Mouse (Mus musculus) limb, embryonic 11.5 days (tissue): ENCODE data around the gene Enho. TPM values are rescaled to one million over a fixed set of nuclear protein-coding genes. Genes with fewer than 3 reads are reported as not detected.

ENCODE experiments used
- polyA plus RNA-seq: library from polyadenylated mRNA; unstranded; fragments of >200 nt; fragmentation: Nextera tagmentation; extraction: Ambion mirVana; gene quantifications from 2 replicates; pipeline ENCODE4 v1.2.1, GENCODE M21; 2014

Enho gene
- polyA plus RNA-seq, 1 experiment from 2014 or later: 20.8 TPM

Other genes with a start within 250 kb of the Enho start
- 7.4 and 10.7 TPM in 2 replicates for gene Kif24, start 175.4 kb downstream of the Enho start, polyA plus RNA-seq
- gene Nudt2, start 175.2 kb downstream of the Enho start, polyA plus RNA-seq: 53.3 and 55.8 TPM in 2 replicates
- 3.9 and 4.2 TPM in 2 replicates for gene AI464131, start 137.2 kb downstream of the Enho start, polyA plus RNA-seq
- 3.2 and 3.8 TPM in 2 replicates for gene 1110017D15Rik, start 123.0 kb downstream of the Enho start, polyA plus RNA-seq
- 1.2 and 2.0 TPM in 2 replicates for gene Fam219a, start 70.8 kb downstream of the Enho start, polyA plus RNA-seq
- gene Dnaic1, start 70.5 kb downstream of the Enho start, polyA plus RNA-seq: 0.74 and 1.1 TPM in 2 replicates
- gene Cntfr, start 56.8 kb upstream of the Enho start, polyA plus RNA-seq: 5.6 and 9.2 TPM in 2 replicates
- gene Il11ra1, start 59.7 kb upstream of the Enho start, polyA plus RNA-seq: 202 and 214 TPM in 2 replicates
- 94.2 and 99.3 TPM in 2 replicates for gene Rpp25l, start 73.2 kb upstream of the Enho start, polyA plus RNA-seq
- gene Dctn3, start 82.8 kb upstream of the Enho start, polyA plus RNA-seq: 94.3 and 104 TPM in 2 replicates
- not detected in 2 replicates for gene Arid3c, start 90.8 kb upstream of the Enho start, polyA plus RNA-seq
- gene Galt, start 114.9 kb upstream of the Enho start, polyA plus RNA-seq: 40.6 and 42.6 TPM in 2 replicates
- 73.5 and 83.4 TPM in 2 replicates for gene Sigmar1, start 115.8 kb upstream of the Enho start, polyA plus RNA-seq
- gene Ccl27a, start 133.9 kb upstream of the Enho start, polyA plus RNA-seq: 29.9 and 40.0 TPM in 2 replicates